Mouse (Mus musculus) CH12F3 (cell line): Measurements from ENCODE around the gene Cebpzos.

Source experiments
- in situ Hi-C: fragments of 300-500 bp; cut with MboI; formaldehyde crosslinking; loops from 2 replicates; pipeline ENCODE4 v1.14.3; 2020; ENCODE audit warnings: low sequenced_read_pairs

Cebpzos gene

GRCm38 (mm10) chr17:78937229-78937853 is 21.0 kb downstream of the Cebpzos start:
- in situ Hi-C loops, result no loop called here

- in situ Hi-C loops, result no loop called here
These were observed 22.6 kb downstream of the Cebpzos start for GRCm38 (mm10) chr17:78938927-78939326.

- in situ Hi-C loops, result no loop called here
These were observed 26.3 kb downstream of the Cebpzos start for GRCm38 (mm10) chr17:78942579-78942978.

- in situ Hi-C loops, result no loop called here
These were observed 34.9 kb downstream of the Cebpzos start for GRCm38 (mm10) chr17:78951225-78951624.

- in situ Hi-C loops, result no loop called here
These were observed 35.8 kb downstream of the Cebpzos start for GRCm38 (mm10) chr17:78952070-78952469.

- in situ Hi-C loops, result no loop called here
These were observed 36.9 kb downstream of the Cebpzos start for GRCm38 (mm10) chr17:78953240-78953639.

DNA sequence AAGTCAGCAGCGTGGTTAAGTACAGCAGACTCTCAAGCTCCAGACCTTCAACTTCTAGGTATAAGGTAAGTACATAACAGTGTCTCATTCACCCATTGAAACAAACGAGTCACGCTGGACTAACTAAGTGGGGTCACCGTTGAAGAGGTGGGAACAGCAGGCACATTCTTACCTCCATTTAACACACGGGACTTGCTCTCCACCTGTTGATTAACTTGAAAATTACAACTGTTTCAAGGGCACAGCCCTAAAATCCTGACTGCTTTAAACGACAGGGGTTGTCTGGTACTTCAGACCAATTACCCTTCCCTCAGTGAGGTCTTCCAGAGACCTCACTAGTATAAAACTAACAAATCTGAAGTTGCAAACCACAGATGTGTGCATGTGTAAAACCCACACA is 43.2 kb downstream of the Cebpzos start:
- in situ Hi-C loops, result no loop called here

GRCm38 (mm10) chr17:78964387-78964786 is 48.1 kb downstream of the Cebpzos start:
- in situ Hi-C loops, result no loop called here

DNA sequence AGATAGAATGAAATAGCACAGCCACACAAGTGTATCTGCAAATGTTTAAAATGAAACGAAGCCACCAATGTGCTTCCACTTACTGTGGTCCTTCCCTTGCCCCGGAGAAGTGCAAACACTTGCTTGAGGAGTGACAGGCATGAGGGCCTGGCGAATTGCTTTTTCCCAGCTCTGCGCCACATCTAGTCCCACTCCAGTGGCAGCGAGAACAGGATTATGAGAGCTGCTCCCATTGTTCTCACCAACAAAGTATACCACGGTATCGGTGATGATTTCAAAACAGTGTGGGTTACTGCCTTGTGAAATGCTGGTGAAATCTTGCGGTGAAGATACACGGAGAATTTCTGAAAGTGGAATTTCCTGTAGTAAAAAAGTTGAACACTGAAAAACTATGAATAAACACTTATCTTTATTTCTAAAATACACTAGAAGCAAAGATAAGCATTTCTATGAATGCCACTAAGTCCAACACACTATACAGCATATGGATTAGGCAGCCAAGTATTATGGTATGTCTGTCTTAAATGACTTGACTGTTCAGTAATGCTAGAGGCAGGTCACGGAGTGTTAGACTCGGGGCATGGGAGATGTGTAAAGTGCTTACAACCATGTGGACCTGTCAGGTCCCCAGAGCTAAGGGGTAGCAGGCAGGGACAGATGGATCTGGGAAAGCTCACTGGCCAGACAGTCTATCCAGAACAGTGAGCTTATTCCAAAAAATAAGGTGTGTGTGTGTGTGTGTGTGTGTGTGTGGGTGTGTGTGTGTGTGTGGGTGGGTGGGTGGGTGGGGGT is 50.0 kb downstream of the Cebpzos start:
- in situ Hi-C loops, result no loop called here

DNA sequence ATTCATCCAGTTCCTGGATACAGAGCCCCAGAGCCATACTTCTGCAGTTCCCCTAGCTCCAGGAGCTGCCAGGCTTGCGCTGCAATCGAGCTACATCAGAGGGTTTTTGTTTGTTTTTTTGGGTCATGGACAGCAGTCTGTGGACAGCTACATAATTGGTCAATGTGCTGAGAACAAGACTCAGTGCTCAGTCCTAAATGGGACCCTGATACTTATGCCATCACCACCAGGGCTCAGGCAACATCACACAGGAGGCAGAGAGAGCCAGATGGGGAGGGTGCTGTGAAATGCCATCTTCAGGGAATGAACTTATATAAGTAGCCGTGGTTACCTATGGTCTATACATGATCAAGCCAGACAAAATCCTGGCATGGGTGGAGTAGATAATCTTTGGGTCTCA is 52.2 kb downstream of the Cebpzos start:
- in situ Hi-C loops, result no loop called here
